Mouse (Mus musculus) midbrain, embryonic 14.5 days (tissue): Measurements from ENCODE around the gene E2f2. TPM values are rescaled to one million over a fixed set of nuclear protein-coding genes. Genes with fewer than 3 reads are reported as not detected.

Experiments used
- ATAC-seq: fragments of 200-750 bp; cut with Nextera tagmentation; 2 replicates; pipeline ENCODE4 v1.8.0; 2017; ENCODE audit warnings: moderate number of reproducible peaks, moderate library complexity; ENCODE audit not compliant: low FRiP score, low TSS enrichment
- DNase-seq: peaks from one replicate; pipeline ENCODE4 v3.0.0-alpha.2; 2015
- H3K27ac ChIP-seq: fragments of 300-500 bp; sonication (generic); replicated peaks from 2 replicates; pipeline ENCODE4 v1.5.1; 2014; ENCODE audit warnings: mild to moderate bottlenecking, low read depth, low read length, moderate library complexity
- H3K27me3 ChIP-seq: fragments of 300-500 bp; sonication (generic); 2 replicates; pipeline ENCODE4 v1.6.1; 2014; ENCODE audit warnings: low read length, control low read depth, mixed read lengths; ENCODE audit not compliant: control insufficient read depth, insufficient read depth
- H3K36me3 ChIP-seq: fragments of 300-500 bp; sonication (generic); 2 replicates; pipeline ENCODE4 v1.6.1; 2014; ENCODE audit warnings: low read length, control low read depth; ENCODE audit not compliant: control insufficient read depth, insufficient read depth
- H3K4me1 ChIP-seq: fragments of 300-500 bp; sonication (generic); 2 replicates; pipeline ENCODE4 v1.6.1; 2014; ENCODE audit warnings: mild to moderate bottlenecking, antibody characterized with exemption, low read length, control low read depth; ENCODE audit not compliant: control insufficient read depth, insufficient read depth
- H3K4me2 ChIP-seq: fragments of 300-500 bp; sonication (generic); 2 replicates; pipeline ENCODE4 v1.6.1; 2014; ENCODE audit warnings: mild to moderate bottlenecking, low read length, moderate library complexity
- H3K4me3 ChIP-seq: fragments of 300-500 bp; sonication (generic); replicated peaks from 2 replicates; pipeline ENCODE4 v1.5.1; 2014; ENCODE audit warnings: low read depth, low read length
- H3K9ac ChIP-seq: fragments of 300-500 bp; sonication (generic); replicated peaks from 2 replicates; pipeline ENCODE4 v1.6.1; 2014; ENCODE audit warnings: mild to moderate bottlenecking, low read length, moderate library complexity
- H3K9me3 ChIP-seq: fragments of 300-500 bp; sonication (generic); 2 replicates; pipeline ENCODE4 v1.6.1; 2016; ENCODE audit warnings: low read length, control low read depth, mixed read lengths; ENCODE audit not compliant: control insufficient read depth
- WGBS: fragments of 180-500 bp; shearing (Covaris S2); extraction: QIAGEN DNeasy Blood & Tissue Kit; methylation state at CpG from one replicate; pipeline ENCODE4 v1.1.7; 2014; 5-methylcytosine and 5-hydroxymethylcytosine counted together
- polyA plus RNA-seq: library from polyadenylated mRNA; unstranded; fragments of >200 nt; fragmentation: Nextera tagmentation; extraction: Ambion mirVana; gene quantifications from 2 replicates; pipeline ENCODE4 v1.2.1, GENCODE M21; 2014

E2f2 gene
- polyA plus RNA-seq, 1 experiment from 2014 or later, result 1.7 TPM

- H3K4me3 ChIP-seq, result no peak overlapping the region
- no peaks in the 10 kb centered on the region for H3K27me3 ChIP-seq
- H3K4me2 ChIP-seq, result no peak overlapping the region
- peaks cover under 1% of the 10 kb centered on the region; the same call in 1 of the 2 replicates for H3K4me1 ChIP-seq
- no peak overlapping the region for H3K9ac ChIP-seq
- H3K9me3 ChIP-seq, result no peaks in the 10 kb centered on the region
- DNase-seq, result no peak
- WGBS, result 86% methylated on average over 8 of the region's 8 CpGs
- no peak for ATAC-seq
- no peak overlapping the region for H3K27ac ChIP-seq
- no peaks in the 10 kb centered on the region for H3K36me3 ChIP-seq
Measured at GRCm38 (mm10) chr4:136164981-136165380, 7.2 kb upstream of the E2f2 start.

- Histone ChIP-seq H3K4me1 (peaks cover 7% of the 10 kb centered on the region; the same call in 1 of the 2 replicates), H3K36me3 (no peaks in the 10 kb centered on the region), H3K9ac (no peak overlapping the region), H3K4me2 (no peak overlapping the region), H3K9me3 (no peaks in the 10 kb centered on the region), H3K4me3 (no peak overlapping the region), H3K27ac (no peak overlapping the region), H3K27me3 (no peaks in the 10 kb centered on the region)
- WGBS, result 86% methylated on average over 3 of the region's 3 CpGs
- DNase-seq (no peak), ATAC-seq (no peak)
Measured at GRCm38 (mm10) chr4:136167701-136168100, 4.5 kb upstream of the E2f2 start.

GRCm38 (mm10) chr4:136170401-136170800 lies 1.8 kb upstream of the E2f2 start:
- H3K4me1 ChIP-seq, result peaks cover 14% of the 10 kb centered on the region; the same call in 1 of the 2 replicates
- H3K4me2 ChIP-seq, result no peak overlapping the region
- DNase-seq, result no peak
- H3K36me3 ChIP-seq, result no peaks in the 10 kb centered on the region
- ATAC-seq, result no peak
- no peaks in the 10 kb centered on the region for H3K27me3 ChIP-seq
- H3K4me3 ChIP-seq, result no peak overlapping the region
- H3K27ac ChIP-seq, result no peak overlapping the region
- H3K9me3 ChIP-seq, result no peaks in the 10 kb centered on the region
- 89% methylated on average over 4 of the region's 4 CpGs for WGBS
- H3K9ac ChIP-seq, result no peak overlapping the region

- Histone ChIP-seq H3K4me2 (peak overlapping the region; percentile 100), H3K9me3 (no peaks in the 10 kb centered on the region), H3K9ac (peak overlapping the region; percentile 41; the same call in 1 of the 2 replicates), H3K27me3 (no peaks in the 10 kb centered on the region), H3K27ac (no peak overlapping the region), H3K4me1 (peaks cover 14% of the 10 kb centered on the region; the same call in 1 of the 2 replicates), H3K36me3 (no peaks in the 10 kb centered on the region), H3K4me3 (peak overlapping the region; percentile 57)
- DNase-seq (no peak), ATAC-seq (peak; percentile 17; the same call in 1 of the 2 replicates)
- WGBS, result 17% methylated on average over 12 of the region's 12 CpGs
Measured at GRCm38 (mm10) chr4:136171455-136171854, 739 bp upstream of the E2f2 start.

GRCm38 (mm10) chr4:136172542-136173209 lies 482 bp downstream of the E2f2 start:
- Histone ChIP-seq H3K4me2 (peak overlapping the region; percentile 100), H3K27me3 (no peaks in the 10 kb centered on the region), H3K9me3 (no peaks in the 10 kb centered on the region), H3K9ac (peak overlapping the region; percentile 40; the same call in 1 of the 2 replicates), H3K4me1 (peaks cover 16% of the 10 kb centered on the region; the same call in 1 of the 2 replicates), H3K4me3 (peak overlapping the region; percentile 57), H3K36me3 (no peaks in the 10 kb centered on the region), H3K27ac (no peak overlapping the region)
- WGBS, result under 1% methylated on average over 67 of the region's 67 CpGs
- peak; percentile 75 for DNase-seq
- ATAC-seq, result peak; percentile 38; the same call in 1 of the 2 replicates

- Histone ChIP-seq H3K4me1 (peaks cover 16% of the 10 kb centered on the region; the same call in 1 of the 2 replicates), H3K9me3 (no peaks in the 10 kb centered on the region), H3K4me3 (peak overlapping the region; percentile 57), H3K27ac (no peak overlapping the region), H3K9ac (peak overlapping the region; percentile 40; the same call in 1 of the 2 replicates), H3K36me3 (no peaks in the 10 kb centered on the region), H3K27me3 (no peaks in the 10 kb centered on the region), H3K4me2 (peak overlapping the region; percentile 100)
- ATAC-seq (no peak), DNase-seq (no peak)
- WGBS, result 2% methylated on average over 14 of the region's 14 CpGs
Measured at GRCm38 (mm10) chr4:136173210-136173715, 1.1 kb downstream of the E2f2 start.

- no peaks in the 10 kb centered on the region for H3K36me3 ChIP-seq
- H3K4me3 ChIP-seq, result no peak overlapping the region
- no peak overlapping the region for H3K27ac ChIP-seq
- no peaks in the 10 kb centered on the region for H3K27me3 ChIP-seq
- no peaks in the 10 kb centered on the region for H3K9me3 ChIP-seq
- 0 out of 2 replicates have a peak overlapping the region, but pooled peaks have one; percentile 100 for H3K4me2 ChIP-seq
- DNase-seq, result no peak
- 61% methylated on average over 13 of the region's 13 CpGs for WGBS
- H3K9ac ChIP-seq, result no peak overlapping the region
- peaks cover 16% of the 10 kb centered on the region; the same call in 1 of the 2 replicates for H3K4me1 ChIP-seq
- ATAC-seq, result no peak
Measured at GRCm38 (mm10) chr4:136174216-136175193, 2.3 kb downstream of the E2f2 start.

GRCm38 (mm10) chr4:136176022-136176552 lies 3.9 kb downstream of the E2f2 start:
- no peaks in the 10 kb centered on the region for H3K36me3 ChIP-seq
- H3K4me2 ChIP-seq, result no peak overlapping the region
- no peaks in the 10 kb centered on the region for H3K9me3 ChIP-seq
- no peak overlapping the region for H3K27ac ChIP-seq
- H3K9ac ChIP-seq, result no peak overlapping the region
- H3K27me3 ChIP-seq, result no peaks in the 10 kb centered on the region
- WGBS, result 72% methylated on average over 10 of the region's 10 CpGs
- no peak for DNase-seq
- peaks cover 19% of the 10 kb centered on the region; the same call in 1 of the 2 replicates for H3K4me1 ChIP-seq
- H3K4me3 ChIP-seq, result no peak overlapping the region
- no peak for ATAC-seq
